Mouse (Mus musculus) ES-CJ7 (cell line): ENCODE data around the gene Capn2.

Experiments used
- DNase-seq: peaks from one replicate; pipeline ENCODE4 v3.0.0; 2011; ENCODE audit warnings: low read depth, low spot score

Capn2 gene

GRCm38 (mm10) chr1:182516758-182517676, at the start of gene Capn2:
Capn2 (minus strand) TSS chr1:182517608.
- DNase-seq: peak; percentile 30

DNA sequence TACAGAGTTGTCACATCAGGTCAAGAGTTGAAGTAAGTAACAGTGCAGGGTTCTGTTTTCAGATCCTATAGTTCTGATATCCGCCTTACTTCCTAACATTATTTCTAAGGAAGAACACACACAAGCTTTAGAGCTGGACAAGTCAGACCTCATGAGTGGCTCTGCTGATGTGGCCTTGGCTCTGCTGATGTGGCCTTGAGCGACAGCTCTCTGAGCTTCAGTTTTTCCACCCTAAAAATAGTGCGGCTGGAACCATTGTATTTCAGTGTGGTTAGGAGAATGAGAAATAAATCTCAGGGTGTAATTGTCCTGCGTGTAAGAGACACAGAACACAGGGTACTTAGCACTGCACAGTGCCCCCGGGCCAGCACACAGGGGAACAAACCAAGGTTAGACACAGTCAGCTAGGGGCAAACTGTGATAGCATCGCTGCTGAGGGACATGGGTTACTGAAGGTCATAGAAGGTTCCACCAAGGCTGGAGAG, 48.0 kb upstream of the Capn2 start:
- DNase-seq: no peak

DNA sequence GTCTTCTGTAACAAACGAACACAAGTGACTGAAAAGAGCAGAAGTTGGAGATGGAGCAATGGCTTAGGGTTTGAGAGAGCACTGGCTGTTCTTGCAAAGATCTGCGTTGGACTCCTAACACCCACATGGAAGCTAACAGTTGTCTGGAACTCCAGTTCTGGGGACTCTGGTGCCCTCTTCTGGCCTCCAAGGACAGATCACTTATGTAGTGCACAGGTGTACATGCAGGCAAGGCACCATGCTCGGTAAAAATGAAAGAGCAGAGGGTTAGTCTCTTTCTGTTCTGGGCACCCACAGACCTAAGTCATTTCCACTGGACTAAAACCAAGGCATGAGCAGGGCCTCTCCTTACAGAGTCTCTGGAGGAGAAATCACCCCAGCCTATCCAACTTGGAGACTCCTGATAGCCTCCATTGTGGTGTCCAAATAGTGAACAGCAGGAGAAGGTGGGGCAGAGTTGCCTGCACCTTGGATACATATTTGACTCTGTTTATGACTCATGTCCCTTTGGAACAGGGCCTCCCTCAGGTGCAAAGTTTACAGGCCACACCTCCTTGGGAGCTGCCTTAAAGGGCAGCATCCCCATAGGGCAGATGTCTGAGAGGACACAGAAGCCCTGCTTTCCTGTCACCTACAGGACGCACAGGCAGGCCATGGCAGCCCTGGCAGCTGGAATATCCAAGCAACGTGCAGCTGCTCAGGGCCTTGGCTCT, 47.2 kb upstream of the Capn2 start, which contains the start of gene Capn8:
Gene Capn8 (plus strand): TSS at position 600 of the 713 bp plus-strand sequence.
- DNase-seq: peak; percentile 89

DNA sequence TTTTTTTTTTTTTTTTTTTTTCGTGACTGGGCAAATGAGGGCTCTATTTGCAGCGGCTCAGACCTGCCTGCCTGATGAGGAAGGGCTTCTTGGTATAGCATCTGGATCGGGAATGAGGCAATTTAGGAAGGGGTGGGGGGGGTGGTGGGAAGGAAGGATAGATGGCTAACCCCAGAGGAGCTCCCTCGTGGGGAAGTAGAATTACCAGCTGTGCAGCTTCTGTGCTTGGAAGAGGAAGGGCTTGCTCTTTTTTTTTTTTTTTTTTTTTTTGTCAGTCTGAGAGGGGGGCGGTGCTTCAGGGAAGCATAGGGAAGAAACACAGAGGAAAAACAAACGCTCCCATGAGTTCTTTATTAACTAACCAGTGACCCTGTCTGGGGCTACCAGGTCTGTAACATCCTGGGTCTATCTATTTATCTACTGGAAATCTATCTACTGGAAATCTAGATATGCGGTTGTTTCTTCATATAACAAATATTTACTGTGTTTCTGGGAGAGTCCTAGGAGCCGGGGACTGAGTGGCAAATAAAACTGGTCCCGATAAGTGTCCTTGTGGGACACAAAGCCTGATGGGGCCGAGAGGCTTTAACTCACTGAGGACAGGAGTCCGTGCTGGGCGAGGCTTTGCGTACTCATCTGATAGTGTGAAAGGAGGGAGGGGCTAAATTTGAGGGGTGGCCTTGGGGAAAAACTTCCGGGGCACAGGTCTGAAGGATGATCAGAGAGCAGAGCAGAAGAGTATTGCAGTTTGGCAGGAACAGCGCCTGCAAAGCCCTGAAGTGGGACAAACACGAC, 45.4 kb upstream of the Capn2 start:
- DNase-seq: no peak

GRCm38 (mm10) chr1:182561945-182562514, 44.6 kb upstream of the Capn2 start:
- no peak for DNase-seq

GRCm38 (mm10) chr1:182560390-182561098, 43.1 kb upstream of the Capn2 start:
- DNase-seq: peak; percentile 60

- no peak for DNase-seq
Observed at GRCm38 (mm10) chr1:182559530-182559929, 42.1 kb upstream of the Capn2 start.

GRCm38 (mm10) chr1:182558271-182558670, 40.9 kb upstream of the Capn2 start:
- DNase-seq: no peak

DNA sequence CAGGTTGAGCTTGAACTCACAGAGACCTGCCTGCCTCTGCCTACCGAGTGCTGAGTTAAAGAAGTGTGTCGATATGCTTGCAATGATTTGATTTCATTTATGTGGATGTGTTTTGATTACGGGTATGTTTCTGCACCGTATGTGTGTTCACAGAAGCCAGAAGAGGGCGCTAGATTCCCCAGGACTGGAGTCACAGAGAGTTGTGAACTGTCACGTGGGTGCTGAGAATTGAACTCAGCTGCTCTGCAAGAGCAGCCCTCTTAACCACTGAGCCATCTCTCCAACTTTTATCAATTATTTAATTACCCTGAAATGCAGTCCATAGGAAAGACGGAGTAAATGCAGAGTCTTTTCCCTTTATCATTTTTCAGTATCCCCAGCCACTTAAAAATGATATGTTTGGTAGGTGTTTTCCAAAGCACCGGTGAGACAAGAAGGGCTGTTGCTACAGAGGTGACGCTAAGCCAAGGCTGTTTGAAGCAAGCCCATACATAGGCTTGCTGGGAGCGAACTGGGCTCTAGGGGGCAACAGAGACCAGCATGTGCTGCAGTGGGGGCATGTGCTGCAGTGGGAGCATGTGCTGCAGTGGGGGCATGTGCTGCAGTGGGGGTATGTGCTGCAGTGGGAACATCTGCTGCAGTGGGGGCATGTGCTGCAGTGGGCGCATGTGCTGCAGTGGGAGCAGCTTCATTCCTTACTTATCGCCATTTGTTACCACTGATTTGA, 36.4 kb upstream of the Capn2 start:
- DNase-seq: peak; percentile 88

DNA sequence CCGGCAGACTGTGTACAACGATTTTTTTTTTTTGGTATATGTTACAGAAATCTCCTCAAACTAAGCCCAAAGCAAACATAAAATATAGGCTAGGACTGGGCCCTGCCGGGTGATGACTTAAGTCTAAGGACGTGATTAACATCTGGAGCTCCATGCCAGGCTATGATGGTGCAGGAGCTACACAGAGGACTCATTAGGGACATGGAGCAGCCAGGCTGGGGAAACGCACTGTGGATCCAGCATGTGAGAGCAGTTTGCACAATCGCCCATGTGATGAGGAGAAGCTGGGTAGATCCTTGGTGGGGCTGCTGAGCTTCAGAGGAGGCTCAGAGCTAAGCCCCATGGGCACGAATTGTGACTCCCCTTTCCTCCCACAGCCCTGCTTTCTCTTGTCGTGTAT, 33.4 kb upstream of the Capn2 start:
- DNase-seq: no peak

- DNase-seq: no peak
Observed at GRCm38 (mm10) chr1:182543906-182544305, 26.5 kb upstream of the Capn2 start.

GRCm38 (mm10) chr1:182543136-182543535, 25.7 kb upstream of the Capn2 start:
- DNase-seq: no peak

DNA sequence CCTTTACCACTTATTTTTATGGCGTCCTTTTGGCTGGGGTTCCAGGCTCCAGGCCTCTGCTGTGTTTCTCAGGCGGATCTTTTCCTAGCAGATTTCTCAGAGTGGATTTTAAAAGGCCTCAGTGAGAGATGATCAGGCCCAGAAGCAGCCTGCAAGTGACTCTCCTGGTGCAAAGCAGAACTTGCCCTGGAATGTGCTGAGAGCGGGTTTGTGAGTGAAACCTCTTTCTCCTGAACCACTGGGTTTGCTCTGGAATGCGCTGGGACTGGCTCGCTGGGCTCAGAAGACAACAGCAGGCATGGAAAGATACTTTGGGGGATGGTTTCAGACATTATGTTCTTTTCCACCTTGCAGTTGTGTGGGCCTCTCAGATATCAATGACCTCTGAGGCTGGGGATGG, 24.7 kb upstream of the Capn2 start:
- DNase-seq: no peak

GRCm38 (mm10) chr1:182539023-182539940, 21.9 kb upstream of the Capn2 start:
- DNase-seq: peak; percentile 90

DNA sequence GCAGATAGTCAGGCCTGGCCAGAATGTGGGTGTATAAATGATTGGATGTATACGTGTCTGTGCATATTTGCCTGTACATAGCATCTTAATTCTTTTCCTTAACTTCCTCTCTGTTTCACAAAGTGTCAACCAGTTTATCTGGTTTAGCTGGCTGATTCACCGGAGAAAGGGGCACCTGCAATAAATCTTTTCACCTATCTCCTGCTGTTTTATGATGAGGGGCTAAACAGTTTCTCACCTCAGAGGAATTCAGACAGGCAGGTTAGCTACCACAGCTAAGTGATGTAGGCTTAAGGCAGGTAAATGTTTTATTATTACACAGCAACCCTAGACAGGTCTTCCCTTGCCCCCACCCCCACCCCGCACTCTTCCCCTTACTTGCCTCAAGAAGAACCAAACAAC, 17.7 kb upstream of the Capn2 start:
- no peak for DNase-seq

DNA sequence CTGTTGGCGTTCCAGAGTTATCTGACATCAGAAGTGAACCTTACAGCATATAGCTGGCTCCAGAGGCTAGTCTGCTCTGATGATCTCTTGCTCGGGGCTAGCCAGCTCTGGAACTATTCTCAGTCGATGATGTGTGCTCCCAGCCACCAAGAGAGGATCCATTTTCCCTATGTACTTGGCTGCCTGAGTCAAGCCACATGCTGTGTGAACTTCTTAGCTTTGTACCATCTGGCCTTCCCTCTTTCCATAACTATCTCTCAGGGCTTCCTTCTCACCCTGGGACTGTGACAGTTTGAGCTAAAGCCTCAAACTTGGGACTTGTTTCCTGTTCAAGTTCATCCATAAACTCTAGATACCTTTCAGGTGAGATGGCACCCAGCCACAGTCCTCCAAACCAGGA, 16.2 kb upstream of the Capn2 start:
- DNase-seq: no peak

GRCm38 (mm10) chr1:182527921-182528858, 10.8 kb upstream of the Capn2 start:
- peak; percentile 78 for DNase-seq

- DNase-seq: no peak
Observed at GRCm38 (mm10) chr1:182527261-182527766, 9.9 kb upstream of the Capn2 start.
